Mouse (Mus musculus) heart, embryonic 16.5 days (tissue): ENCODE results near the gene Jph4. TPM values are rescaled to one million over a fixed set of nuclear protein-coding genes. Genes with fewer than 3 reads are reported as not detected.
A peak's percentile ranks its signal among the peaks of the same experiment; 100 is the strongest.

Source experiments
- ATAC-seq: fragments of 200-750 bp; cut with Nextera tagmentation; replicated peaks from 2 replicates; pipeline ENCODE4 v1.8.0; 2017; ENCODE audit warnings: moderate number of reproducible peaks; ENCODE audit not compliant: insufficient read depth, low FRiP score; ENCODE audit errors: extremely low read depth
- H3K27ac ChIP-seq: fragments of 300-500 bp; sonication (generic); 2 replicates; pipeline ENCODE4 v1.5.1; 2014; ENCODE audit warnings: mild to moderate bottlenecking, low read length, control low read depth, moderate library complexity
- H3K27me3 ChIP-seq: fragments of 300-500 bp; sonication (generic); 2 replicates; pipeline ENCODE4 v1.6.1; 2014; ENCODE audit warnings: low read length, mixed read lengths; ENCODE audit not compliant: control insufficient read depth, insufficient read depth
- H3K36me3 ChIP-seq: fragments of 300-500 bp; sonication (generic); 2 replicates; pipeline ENCODE4 v1.6.1; 2014; ENCODE audit not compliant: control insufficient read depth, insufficient read depth
- H3K4me1 ChIP-seq: fragments of 300-500 bp; sonication (generic); 2 replicates; pipeline ENCODE4 v1.6.1; 2014; ENCODE audit warnings: low read length, mixed read lengths; ENCODE audit not compliant: control insufficient read depth, insufficient read depth
- H3K4me2 ChIP-seq: fragments of 300-500 bp; sonication (generic); 2 replicates; pipeline ENCODE4 v1.6.1; 2014; ENCODE audit warnings: low read depth, mild to moderate bottlenecking, control low read depth, low read length
- H3K4me3 ChIP-seq: fragments of 300-500 bp; sonication (generic); 2 replicates; pipeline ENCODE4 v1.5.1; 2014; ENCODE audit warnings: mild to moderate bottlenecking, control low read depth, low read length
- H3K9ac ChIP-seq: fragments of 300-500 bp; sonication (generic); 2 replicates; pipeline ENCODE4 v1.6.1; 2014; ENCODE audit warnings: low read length, control low read depth
- H3K9me3 ChIP-seq: fragments of 300-500 bp; sonication (generic); replicated peaks from 2 replicates; pipeline ENCODE4 v1.6.1; 2016; ENCODE audit warnings: low read length; ENCODE audit not compliant: control insufficient read depth
- WGBS: fragments of 180-500 bp; shearing (Covaris S2); extraction: QIAGEN DNeasy Blood & Tissue Kit; methylation state at CpG from one replicate; pipeline ENCODE4 v1.1.7; 2014; 5-methylcytosine and 5-hydroxymethylcytosine counted together
- polyA plus RNA-seq: library from polyadenylated mRNA; unstranded; fragments of >200 nt; fragmentation: Nextera tagmentation; extraction: Ambion mirVana; gene quantifications from 2 replicates; pipeline ENCODE4 v1.2.1, GENCODE M21; 2015

Gene Jph4
- polyA plus RNA-seq, 1 experiment from 2014 or later, result 0.25 TPM

GRCm38 (mm10) chr14:55102253-55102785 lies 14.4 kb downstream of the Jph4 start:
- H3K27me3 ChIP-seq, result peaks cover 1% of the 10 kb centered on the region
- H3K9me3 ChIP-seq, result no peaks in the 10 kb centered on the region
- no peak for ATAC-seq
- H3K4me2 ChIP-seq, result no peak overlapping the region
- 79% methylated on average over 15 of the region's 15 CpGs for WGBS
- H3K4me1 ChIP-seq, result peaks cover 14% of the 10 kb centered on the region
- no peak overlapping the region for H3K9ac ChIP-seq
- H3K36me3 ChIP-seq, result peaks cover 8% of the 10 kb centered on the region
- no peak overlapping the region for H3K4me3 ChIP-seq
- no peak overlapping the region for H3K27ac ChIP-seq

GRCm38 (mm10) chr14:55101592-55101991 lies 15.1 kb downstream of the Jph4 start:
- Histone ChIP-seq H3K4me2 (no peak overlapping the region), H3K9me3 (no peaks in the 10 kb centered on the region), H3K9ac (no peak overlapping the region), H3K27ac (no peak overlapping the region), H3K4me3 (no peak overlapping the region), H3K36me3 (peaks cover 8% of the 10 kb centered on the region), H3K27me3 (no peaks in the 10 kb centered on the region), H3K4me1 (peaks cover 13% of the 10 kb centered on the region)
- ATAC-seq, result no peak
- WGBS, result 49% methylated on average over 4 of the region's 4 CpGs

- WGBS, result 60% methylated on average over 4 of the region's 4 CpGs
Observed at GRCm38 (mm10) chr14:55098067-55098466, 18.7 kb downstream of the Jph4 start.

GRCm38 (mm10) chr14:55097646-55098045 lies 19.1 kb downstream of the Jph4 start:
- Histone ChIP-seq H3K27ac (peak overlapping the region; percentile 72), H3K27me3 (no peaks in the 10 kb centered on the region), H3K4me2 (peak overlapping the region; percentile 28; the same call in 1 of the 2 replicates), H3K9ac (no peak overlapping the region), H3K4me1 (peaks cover 15% of the 10 kb centered on the region), H3K9me3 (no peaks in the 10 kb centered on the region), H3K36me3 (peaks cover 8% of the 10 kb centered on the region), H3K4me3 (no peak overlapping the region)
- no peak for ATAC-seq
- 65% methylated on average over 10 of the region's 10 CpGs for WGBS

More at GRCm38 (mm10) chr14:55098067-55098466, 18.7 kb downstream of the Jph4 start:
- Histone ChIP-seq H3K9ac (no peak overlapping the region), H3K4me1 (peaks cover 15% of the 10 kb centered on the region), H3K27me3 (no peaks in the 10 kb centered on the region), H3K4me3 (no peak overlapping the region), H3K4me2 (peak overlapping the region; percentile 28; the same call in 1 of the 2 replicates), H3K27ac (peak overlapping the region; percentile 72; the same call in 1 of the 2 replicates), H3K9me3 (no peaks in the 10 kb centered on the region), H3K36me3 (peaks cover 8% of the 10 kb centered on the region)
- ATAC-seq, result no peak

- H3K4me2 ChIP-seq, result no peak overlapping the region
- H3K36me3 ChIP-seq, result peaks cover 8% of the 10 kb centered on the region
- H3K27me3 ChIP-seq, result no peaks in the 10 kb centered on the region
- H3K4me1 ChIP-seq, result peaks cover 15% of the 10 kb centered on the region
- 55% methylated on average over 9 of the region's 9 CpGs for WGBS
- no peak overlapping the region for H3K9ac ChIP-seq
- H3K27ac ChIP-seq, result no peak overlapping the region
- no peak overlapping the region for H3K4me3 ChIP-seq
- no peaks in the 10 kb centered on the region for H3K9me3 ChIP-seq
- ATAC-seq, result no peak
Observed at GRCm38 (mm10) chr14:55096573-55097087, 20.1 kb downstream of the Jph4 start.

GRCm38 (mm10) chr14:55095671-55096070 lies 21.1 kb downstream of the Jph4 start:
- Histone ChIP-seq H3K4me3 (peak overlapping the region; percentile 90), H3K4me2 (peak overlapping the region; percentile 91), H3K27me3 (no peaks in the 10 kb centered on the region), H3K36me3 (peaks cover 8% of the 10 kb centered on the region), H3K27ac (no peak overlapping the region), H3K9ac (peak overlapping the region; percentile 87), H3K9me3 (no peaks in the 10 kb centered on the region), H3K4me1 (peaks cover 21% of the 10 kb centered on the region)
- 71% methylated on average over 12 of the region's 12 CpGs for WGBS
- ATAC-seq, result no peak

DNA sequence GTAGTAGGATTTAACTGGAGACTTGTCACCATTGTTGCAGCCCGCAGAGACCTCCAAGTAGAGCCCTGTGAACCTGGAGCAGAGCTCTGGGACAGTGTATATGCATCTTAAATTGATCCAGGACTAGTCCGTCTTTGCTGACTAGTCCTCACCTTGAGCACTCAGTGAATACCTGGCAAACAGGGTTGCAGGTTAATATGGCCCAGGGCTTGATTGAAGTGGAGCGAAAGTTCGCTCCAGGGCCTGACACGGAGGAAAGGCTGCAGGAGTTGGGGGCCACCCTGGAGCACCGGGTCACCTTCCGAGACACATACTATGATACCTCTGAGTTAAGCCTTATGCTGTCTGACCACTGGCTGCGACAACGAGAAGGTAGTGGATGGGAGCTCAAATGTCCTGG lies 21.5 kb downstream of the Jph4 start:
- Histone ChIP-seq H3K27me3 (no peaks in the 10 kb centered on the region), H3K36me3 (peaks cover 8% of the 10 kb centered on the region), H3K27ac (peak overlapping the region; percentile 82), H3K4me2 (peak overlapping the region; percentile 91), H3K9me3 (no peaks in the 10 kb centered on the region), H3K9ac (peak overlapping the region; percentile 87), H3K4me1 (peaks cover 21% of the 10 kb centered on the region), H3K4me3 (peak overlapping the region; percentile 90)
- 50% methylated on average over 9 of the region's 9 CpGs for WGBS
- ATAC-seq, result no peak

DNA sequence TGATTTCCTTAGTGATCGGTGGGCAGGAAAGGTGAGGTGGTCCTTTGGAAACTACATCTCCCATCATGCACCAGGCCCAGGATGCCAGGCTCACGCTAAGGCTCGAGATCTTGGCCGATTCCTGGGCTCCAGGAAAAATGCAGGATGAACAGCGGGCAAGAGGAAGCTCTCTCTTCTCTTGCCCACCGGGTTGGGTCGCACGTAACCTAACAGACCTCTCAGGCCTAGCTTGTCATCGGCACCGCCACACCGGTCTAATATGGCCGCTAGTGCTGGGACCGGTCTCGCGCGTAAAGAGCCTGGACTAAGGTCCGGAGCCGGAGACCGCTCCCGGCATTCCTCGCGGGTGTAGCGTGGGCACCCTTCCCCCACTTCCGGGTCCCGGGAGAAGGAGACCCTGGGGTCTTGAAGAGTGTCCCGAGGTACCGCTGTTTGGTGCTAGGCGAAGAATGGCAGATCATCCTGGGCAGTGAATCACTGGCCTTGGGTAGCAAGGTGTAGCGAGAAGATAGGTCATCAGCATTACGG lies 22.0 kb downstream of the Jph4 start, which contains the start of gene Thtpa:
Thtpa (plus strand) TSS at position 81 of the 528 bp plus-strand sequence.
- Histone ChIP-seq H3K4me3 (peak within 1 kb of the TSS; percentile 90), H3K4me1 (peaks cover 21% of the 10 kb centered on the region), H3K27me3 (no peaks in the 10 kb centered on the region), H3K4me2 (peak within 1 kb of the TSS; percentile 91), H3K36me3 (peaks cover 8% of the 10 kb centered on the region), H3K9me3 (no peaks in the 10 kb centered on the region), H3K9ac (peak within 1 kb of the TSS; percentile 87), H3K27ac (peak within 1 kb of the TSS; percentile 82)
- under 1% methylated on average over 30 of the region's 30 CpGs for WGBS
- ATAC-seq, result peak; percentile 53; the same call in 1 of the 2 replicates

DNA sequence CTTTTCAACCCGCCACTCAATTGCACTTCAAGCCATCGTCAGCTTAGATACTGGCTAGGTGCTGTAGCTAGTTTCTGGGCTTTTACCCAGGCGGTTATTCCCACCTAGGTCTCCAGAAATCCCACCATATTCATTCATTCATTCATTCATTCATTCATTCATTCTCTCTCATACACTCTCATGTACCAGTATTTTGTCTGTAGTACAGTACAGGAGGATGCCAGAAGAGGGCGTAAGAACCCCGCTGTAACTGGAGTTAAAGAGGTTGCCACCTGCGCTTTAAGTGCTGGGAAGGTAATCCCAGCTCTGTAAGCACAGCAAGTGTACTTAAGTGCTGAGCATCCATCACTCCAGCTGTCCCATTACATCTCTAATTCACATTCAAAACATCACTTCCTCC lies 22.8 kb downstream of the Jph4 start:
- Histone ChIP-seq H3K4me1 (peaks cover 29% of the 10 kb centered on the region), H3K4me3 (no peak overlapping the region), H3K36me3 (peaks cover 6% of the 10 kb centered on the region), H3K27ac (no peak overlapping the region), H3K9ac (no peak overlapping the region), H3K4me2 (no peak overlapping the region; the same call in 1 of the 2 replicates), H3K9me3 (no peaks in the 10 kb centered on the region), H3K27me3 (no peaks in the 10 kb centered on the region)
- ATAC-seq, result no peak
- whole genome bisulfite sequencing, result 34% methylated on average over 6 of the region's 6 CpGs
